Mouse (Mus musculus) right cerebral cortex, adult 18-20 months (tissue): ENCODE measurements around the gene Sumo1.
A peak's percentile ranks its signal among the peaks of the same experiment; 100 is the strongest.

ENCODE experiments used
- DNase-seq: peaks from one replicate; pipeline ENCODE4 v3.0.0; 2022; ENCODE audit warnings: mixed read lengths

Gene Sumo1

GRCm38 (mm10) chr1:59592359-59592758 is 78.3 kb downstream of the Sumo1 start:
- DNase-seq, result peak; percentile 65

DNA sequence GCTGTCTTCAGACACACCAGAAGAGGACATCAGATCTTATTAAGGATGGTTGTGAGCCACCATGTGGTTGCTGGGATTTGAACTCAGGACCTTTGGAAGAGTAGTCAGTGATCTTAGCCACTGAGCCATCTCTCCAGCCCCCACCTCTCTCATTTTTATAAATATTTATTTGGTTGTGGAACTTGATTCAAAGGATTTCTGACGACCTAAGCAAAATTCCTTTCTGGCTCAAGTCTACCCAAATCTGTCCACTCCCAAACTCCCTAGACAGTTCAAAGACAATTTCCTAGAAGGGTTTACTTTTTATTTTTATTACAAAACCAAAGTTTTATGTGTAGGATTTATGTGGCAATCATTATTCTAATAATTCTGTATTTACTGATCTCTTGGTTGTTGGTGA is 81.4 kb downstream of the Sumo1 start:
- DNase-seq, result no peak

DNA sequence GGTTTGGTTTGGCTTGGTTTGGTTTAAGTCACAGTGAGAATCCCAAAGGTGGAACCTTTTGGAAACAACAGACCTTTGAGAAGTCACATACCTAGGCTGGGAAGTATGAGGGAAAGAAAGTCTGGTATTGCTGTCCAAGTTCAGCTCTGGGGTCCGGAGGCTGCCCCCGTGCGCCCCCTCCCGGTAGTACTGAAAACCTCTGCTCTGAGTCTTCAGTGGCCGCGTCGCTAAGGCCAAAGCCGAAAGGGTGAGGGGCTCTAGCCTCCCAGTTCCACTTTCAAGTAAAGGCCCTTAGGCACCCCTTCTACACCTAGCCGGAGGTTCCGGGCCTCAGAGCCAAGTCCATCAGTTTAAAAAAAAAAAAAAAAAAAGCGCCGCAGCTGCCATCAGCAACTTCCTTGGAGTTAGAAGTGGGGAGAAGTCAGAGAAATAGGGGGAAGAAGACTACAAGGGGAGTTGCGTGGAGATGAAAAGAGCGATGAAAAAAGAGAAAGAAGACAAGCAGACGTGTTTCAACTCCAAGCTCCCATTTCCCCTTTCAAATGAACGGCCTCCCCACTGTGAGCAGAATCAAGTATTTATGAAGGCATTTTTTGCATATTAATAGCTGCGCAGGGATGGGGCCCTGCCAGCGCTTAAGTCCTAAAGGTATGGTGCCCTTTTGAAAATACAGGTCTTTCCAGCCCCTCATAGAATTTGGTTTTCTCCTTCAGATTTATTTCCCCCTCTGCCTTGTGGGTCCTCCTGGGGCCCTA is 85.8 kb downstream of the Sumo1 start:
- DNase-seq, result peak; percentile 39

GRCm38 (mm10) chr1:59580880-59581279 is 89.8 kb downstream of the Sumo1 start:
- DNase-seq, result no peak

DNA sequence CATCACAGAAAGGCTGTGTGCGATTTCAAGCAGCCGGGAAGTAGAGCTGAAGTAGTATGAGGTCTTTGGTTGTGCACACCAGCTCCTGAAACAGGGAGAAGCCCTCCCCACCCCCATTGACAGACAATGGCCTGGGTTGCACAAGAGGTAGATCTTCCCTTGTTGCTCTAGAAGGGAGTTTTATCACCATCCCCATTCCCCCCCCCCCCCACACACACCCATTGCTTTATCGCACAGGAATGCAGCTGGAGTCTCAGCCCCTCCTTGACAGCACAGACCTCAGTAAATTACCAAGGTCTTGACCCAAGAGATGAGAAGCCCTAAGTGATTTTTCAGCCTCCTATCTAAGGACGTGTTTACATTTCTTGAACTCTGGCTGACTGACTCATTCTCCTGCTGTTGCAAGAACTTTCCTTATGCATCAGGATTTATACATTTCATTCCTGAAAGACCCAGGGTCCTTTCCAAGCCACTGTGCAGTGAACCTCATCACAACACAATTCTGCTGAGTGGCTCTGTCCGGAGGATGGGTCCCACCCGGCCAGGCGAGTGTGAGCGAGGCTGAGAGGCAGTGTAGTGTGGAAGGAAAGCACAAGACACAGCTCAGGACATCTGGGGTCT is 90.4 kb downstream of the Sumo1 start:
- no peak for DNase-seq

DNA sequence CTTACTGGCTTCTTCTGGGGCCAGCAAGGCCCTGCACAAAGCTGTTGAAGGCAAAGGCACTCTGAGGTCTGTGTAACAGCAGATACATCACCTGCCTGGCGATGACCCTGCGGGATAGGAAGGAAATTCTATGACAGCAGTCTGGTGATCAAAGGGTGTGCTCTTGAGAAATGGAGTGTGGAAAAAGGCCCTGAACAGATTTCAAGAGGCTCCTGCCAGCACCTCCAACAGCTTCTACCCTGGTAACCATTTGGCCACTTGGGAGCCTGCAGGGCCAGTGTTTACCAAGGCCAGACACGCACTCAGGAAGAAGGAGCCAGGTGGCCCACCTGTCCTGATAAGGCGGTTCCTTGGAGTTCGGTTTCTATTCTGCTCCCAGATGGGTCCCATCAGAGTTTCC is 91.3 kb downstream of the Sumo1 start:
- DNase-seq, result no peak

DNA sequence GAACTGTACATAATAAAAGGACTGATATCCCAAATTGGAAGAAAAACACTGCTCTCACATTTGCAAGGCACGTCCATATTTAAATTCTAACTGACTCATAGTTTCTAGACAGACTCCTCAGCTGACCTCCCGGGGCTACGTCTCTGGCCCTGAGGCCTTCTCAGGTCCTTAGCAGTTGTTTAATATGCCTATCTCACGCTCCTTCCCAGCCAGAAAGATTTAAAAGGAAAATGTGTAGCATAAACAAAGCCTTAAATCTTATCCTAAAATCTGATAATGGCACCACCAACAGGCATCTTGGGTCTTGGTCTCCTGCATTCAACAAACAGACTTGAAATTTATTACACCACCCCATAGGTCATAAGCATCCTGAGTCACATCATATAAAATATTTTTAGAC is 91.9 kb downstream of the Sumo1 start:
- DNase-seq, result no peak

GRCm38 (mm10) chr1:59574262-59575187 is 96.1 kb downstream of the Sumo1 start:
- DNase-seq, result peak; percentile 49

- no peak for DNase-seq
These were observed 96.8 kb downstream of the Sumo1 start for GRCm38 (mm10) chr1:59573843-59574242.

DNA sequence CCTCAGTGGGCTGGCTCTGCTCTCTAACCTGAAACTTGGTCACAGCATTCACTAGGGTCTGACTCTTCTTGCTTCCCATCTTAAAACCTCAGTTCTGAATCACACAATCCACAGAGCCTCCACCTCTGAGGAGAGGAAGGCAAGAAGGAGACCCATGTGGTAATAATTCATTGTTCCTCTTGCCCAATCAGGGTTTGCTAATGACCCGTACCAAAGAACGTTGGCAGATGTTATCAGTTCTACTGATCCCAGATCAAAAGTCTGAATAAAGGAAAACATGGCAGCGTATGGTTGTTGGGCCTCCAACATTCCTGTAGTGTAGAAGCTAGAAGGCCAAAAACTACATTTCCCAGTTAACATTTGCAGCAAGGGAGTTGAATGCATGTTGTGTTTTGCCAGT is 99.1 kb downstream of the Sumo1 start:
- DNase-seq, result no peak

DNA sequence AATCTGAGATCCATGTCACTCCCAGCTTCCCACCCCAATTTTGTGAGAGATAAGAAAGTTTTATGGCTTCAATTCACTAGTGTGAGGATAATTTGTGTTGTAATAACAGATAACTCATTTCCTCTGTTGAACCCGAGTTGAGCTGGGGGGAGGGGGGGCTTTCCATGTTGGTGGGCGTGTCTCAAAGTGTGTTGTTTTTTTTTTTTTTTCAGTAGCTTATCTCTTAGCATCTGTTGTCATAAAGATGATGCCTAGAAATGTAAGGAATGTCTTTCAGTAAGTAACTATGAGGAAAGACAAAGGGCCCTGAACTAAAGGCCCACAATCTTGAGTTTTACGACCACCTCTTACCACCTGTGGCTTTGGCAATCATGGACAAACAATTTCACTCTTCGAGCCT is 99.9 kb downstream of the Sumo1 start:
- DNase-seq, result no peak

DNA sequence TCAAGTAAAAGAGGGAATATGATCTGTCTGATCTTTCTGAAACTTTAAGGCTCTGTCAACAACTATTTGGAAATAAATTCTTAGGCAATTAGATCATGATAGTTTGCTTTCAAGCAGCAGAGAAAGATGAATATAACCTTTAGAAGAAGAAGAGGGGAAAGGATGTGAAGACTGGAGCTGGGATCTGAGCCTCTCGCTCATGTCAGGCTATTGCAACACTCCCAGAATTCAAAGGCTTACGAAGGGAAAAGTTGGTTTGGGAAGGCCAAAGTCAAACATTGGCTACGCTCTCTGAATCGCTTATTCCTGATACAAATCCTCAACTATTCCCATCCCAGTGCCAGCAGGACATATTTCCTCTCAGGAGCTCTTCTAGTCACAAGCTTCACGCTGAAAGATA is 101.3 kb downstream of the Sumo1 start:
- DNase-seq, result no peak

- DNase-seq, result no peak
These were observed 102.4 kb downstream of the Sumo1 start for GRCm38 (mm10) chr1:59568283-59568682.

GRCm38 (mm10) chr1:59567521-59567920 is 103.1 kb downstream of the Sumo1 start:
- DNase-seq, result no peak

DNA sequence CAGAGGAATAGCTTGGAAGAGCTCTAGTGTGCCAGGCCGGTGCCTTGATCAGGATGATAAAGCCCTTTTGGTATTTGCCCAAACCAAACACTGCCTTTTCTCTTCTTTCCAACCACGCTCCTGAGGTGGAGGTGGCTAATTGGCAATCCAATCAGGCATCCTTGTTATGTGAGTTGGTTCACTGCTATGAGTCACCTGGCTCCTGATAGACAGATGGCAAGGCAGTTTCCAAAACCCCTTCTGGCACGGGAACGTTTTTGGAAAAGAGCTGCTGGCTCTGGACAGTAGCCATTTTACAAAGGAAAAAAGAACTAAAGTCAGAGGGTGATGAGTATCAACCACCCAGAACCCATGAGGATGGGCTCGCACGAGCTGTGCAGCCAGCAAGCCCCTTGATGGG is 103.7 kb downstream of the Sumo1 start:
- DNase-seq, result peak; percentile 35

DNA sequence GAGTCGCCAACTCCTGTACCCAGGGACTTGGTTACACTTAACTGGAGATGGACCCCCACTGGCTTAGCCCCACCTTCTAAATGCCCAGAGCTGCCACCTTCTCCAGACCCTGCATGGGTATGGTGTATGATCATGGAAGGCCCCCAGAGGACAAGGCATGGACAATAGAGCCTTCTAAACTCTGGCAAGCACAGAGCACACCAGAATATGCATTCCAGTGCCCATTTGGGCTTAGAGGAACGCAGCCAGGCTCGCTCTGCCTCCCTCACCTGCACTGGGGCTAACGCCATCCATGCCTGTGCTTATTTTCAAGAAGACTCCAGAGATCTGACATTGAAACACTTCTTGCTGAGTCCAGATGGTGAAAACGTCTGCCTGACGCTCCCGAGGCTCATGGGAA is 104.4 kb downstream of the Sumo1 start:
- DNase-seq, result no peak

- no peak for DNase-seq
These were observed 104.8 kb downstream of the Sumo1 start for GRCm38 (mm10) chr1:59565804-59566203.

GRCm38 (mm10) chr1:59563581-59563980 is 107.1 kb downstream of the Sumo1 start:
- DNase-seq, result no peak

GRCm38 (mm10) chr1:59553708-59554107 is 116.9 kb downstream of the Sumo1 start:
- no peak for DNase-seq

DNA sequence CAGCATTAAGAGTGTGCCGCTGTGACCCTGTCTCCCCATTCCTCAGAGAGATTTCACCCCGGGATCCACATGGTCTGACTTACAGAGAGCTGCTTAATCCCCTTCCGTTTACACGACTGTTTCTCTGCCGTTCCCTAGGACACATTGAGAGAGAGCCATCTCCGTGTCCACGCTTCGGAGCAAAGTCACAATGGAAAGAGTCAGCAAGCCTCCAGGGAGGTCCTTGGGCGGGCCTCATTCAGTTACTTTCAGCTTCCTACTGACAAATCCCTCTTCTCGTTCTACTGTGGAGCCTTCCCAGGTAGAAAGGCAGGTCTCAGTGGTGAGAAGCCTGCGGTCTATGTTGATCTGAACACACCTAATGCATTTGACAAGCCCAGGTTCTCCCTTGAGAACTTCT is 119.6 kb downstream of the Sumo1 start:
- no peak for DNase-seq

- no peak for DNase-seq
These were observed 120.4 kb downstream of the Sumo1 start for GRCm38 (mm10) chr1:59550227-59550626.

DNA sequence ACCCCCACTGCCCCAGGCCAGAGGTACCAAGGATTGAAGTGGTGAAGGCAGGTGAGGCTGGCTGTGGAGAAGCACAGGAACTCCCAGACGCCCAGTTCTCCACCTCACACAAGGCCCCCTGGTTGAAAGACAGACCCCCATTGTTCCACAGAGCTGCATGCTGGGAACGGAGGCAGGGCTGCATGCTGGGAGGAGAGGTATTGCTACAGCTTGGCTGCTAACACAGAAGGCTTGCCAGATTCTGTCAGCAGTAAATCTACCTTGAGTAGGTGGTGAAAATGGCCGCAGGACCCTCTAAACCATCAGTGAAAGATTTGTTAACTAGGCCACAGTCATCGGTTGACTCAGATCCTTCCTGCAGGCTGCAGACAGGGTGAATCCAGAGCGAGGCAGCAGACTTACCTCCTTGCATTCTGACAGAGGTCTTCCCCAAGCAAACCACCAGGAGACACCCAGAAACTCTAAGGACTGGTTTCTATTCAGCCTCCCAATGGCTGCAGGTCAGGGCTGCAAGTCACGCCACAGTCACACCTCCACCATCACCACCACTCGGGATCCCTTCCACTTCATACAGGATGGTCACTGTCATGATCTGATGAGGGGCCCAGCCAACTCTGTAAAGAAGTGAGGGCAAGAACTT is 121.5 kb downstream of the Sumo1 start:
- DNase-seq, result no peak

- DNase-seq, result no peak
These were observed 122.1 kb downstream of the Sumo1 start for GRCm38 (mm10) chr1:59548486-59548885.
